Mouse (Mus musculus): ENCODE results near the gene Spg11. TPM values are rescaled to one million over a fixed set of nuclear protein-coding genes. Genes with fewer than 3 reads are reported as not detected.
"Not testable (repeated sequence)": the region's sequence is repeated elsewhere in the genome, so short reads cannot be mapped to it uniquely, and the experiment has no call there.

Gene Spg11
- polyA plus RNA-seq, 1 experiment = 39.5 TPM

GRCm38 (mm10) chr2:122132618-122133017 is 14.4 kb upstream of the Spg11 start:
- Histone ChIP-seq H3K4me3 (ENCODE audit: insufficient read depth, low read depth, low read length) (no peak overlapping the region), H3K4me1 (ENCODE audit: control insufficient read depth, insufficient read depth, low read length) (no peaks in the 10 kb centered on the region), H3K27ac (ENCODE audit: insufficient read depth, low read depth, low read length) (no peak overlapping the region)
- WGBS = 93% methylated on average over 2 of the region's 2 CpGs
- no peak for TF ChIP-seq POLR2A (IDR thresholded peaks at IDR 0.05; ENCODE audit: insufficient read depth, low read depth, low read length)
- no peak for TF ChIP-seq CTCF (IDR thresholded peaks at IDR 0.05; ENCODE audit: insufficient read depth, low read depth, low read length)

GRCm38 (mm10) chr2:122132078-122132477 is 13.9 kb upstream of the Spg11 start:
- H3K4me3 ChIP-seq (ENCODE audit: insufficient read depth, low read depth, low read length) = no peak overlapping the region
- no peaks in the 10 kb centered on the region for H3K4me1 ChIP-seq (ENCODE audit: control insufficient read depth, insufficient read depth, low read length)
- no peak overlapping the region for H3K27ac ChIP-seq (ENCODE audit: insufficient read depth, low read depth, low read length)
- 98% methylated on average over 2 of the region's 2 CpGs for WGBS
- TF ChIP-seq POLR2A (IDR thresholded peaks at IDR 0.05; ENCODE audit: insufficient read depth, low read depth, low read length) = no peak
- TF ChIP-seq CTCF (IDR thresholded peaks at IDR 0.05; ENCODE audit: insufficient read depth, low read depth, low read length) = no peak

GRCm38 (mm10) chr2:122127635-122128034 is 9.4 kb upstream of the Spg11 start:
- Histone ChIP-seq H3K27ac (ENCODE audit: insufficient read depth, low read depth, low read length) (no peak overlapping the region), H3K4me3 (ENCODE audit: insufficient read depth, low read depth, low read length) (no peak overlapping the region), H3K4me1 (ENCODE audit: control insufficient read depth, insufficient read depth, low read length) (no peaks in the 10 kb centered on the region)
- WGBS = 95% methylated on average over 4 of the region's 4 CpGs
- TF ChIP-seq CTCF (IDR thresholded peaks at IDR 0.05; ENCODE audit: insufficient read depth, low read depth, low read length) = no peak
- TF ChIP-seq POLR2A (IDR thresholded peaks at IDR 0.05; ENCODE audit: insufficient read depth, low read depth, low read length) = no peak

GRCm38 (mm10) chr2:122126765-122127347 is 8.7 kb upstream of the Spg11 start:
- TF ChIP-seq CTCF (IDR thresholded peaks at IDR 0.05; ENCODE audit: insufficient read depth, low read depth, low read length) (no peak), POLR2A (IDR thresholded peaks at IDR 0.05; ENCODE audit: insufficient read depth, low read depth, low read length) (no peak)
- H3K4me1 ChIP-seq (ENCODE audit: control insufficient read depth, insufficient read depth, low read length) = no peaks in the 10 kb centered on the region
- no peak overlapping the region for H3K27ac ChIP-seq (ENCODE audit: insufficient read depth, low read depth, low read length)
- WGBS = 49% methylated on average over 5 of the region's 5 CpGs
- H3K4me3 ChIP-seq (ENCODE audit: insufficient read depth, low read depth, low read length) = no peak overlapping the region

GRCm38 (mm10) chr2:122125680-122126572 is 7.7 kb upstream of the Spg11 start:
- no peak overlapping the region for H3K27ac ChIP-seq (ENCODE audit: insufficient read depth, low read depth, low read length)
- 65% methylated on average over 12 of the region's 12 CpGs for WGBS
- no peak overlapping the region for H3K4me3 ChIP-seq (ENCODE audit: insufficient read depth, low read depth, low read length)
- TF ChIP-seq CTCF (IDR thresholded peaks at IDR 0.05; ENCODE audit: insufficient read depth, low read depth, low read length) (no peak), POLR2A (IDR thresholded peaks at IDR 0.05; ENCODE audit: insufficient read depth, low read depth, low read length) (no peak)
- H3K4me1 ChIP-seq (ENCODE audit: control insufficient read depth, insufficient read depth, low read length) = no peaks in the 10 kb centered on the region

- Histone ChIP-seq H3K4me1 (ENCODE audit: control insufficient read depth, insufficient read depth, low read length) (peaks cover 5% of the 10 kb centered on the region; the same call in 1 of the 2 replicates), H3K4me3 (ENCODE audit: insufficient read depth, low read depth, low read length) (no peak overlapping the region), H3K27ac (ENCODE audit: insufficient read depth, low read depth, low read length) (no peak overlapping the region)
- TF ChIP-seq CTCF (IDR thresholded peaks at IDR 0.05; ENCODE audit: insufficient read depth, low read depth, low read length) (no peak), POLR2A (IDR thresholded peaks at IDR 0.05; ENCODE audit: insufficient read depth, low read depth, low read length) (no peak)
- 85% methylated on average over 2 of the region's 2 CpGs for WGBS
These were observed 1.3 kb downstream of the Spg11 start for GRCm38 (mm10) chr2:122116888-122117287.

GRCm38 (mm10) chr2:122109714-122110113 is 8.5 kb downstream of the Spg11 start:
- Histone ChIP-seq H3K27ac (ENCODE audit: insufficient read depth, low read depth, low read length) (no peak overlapping the region), H3K4me1 (ENCODE audit: control insufficient read depth, insufficient read depth, low read length) (no peaks in the 10 kb centered on the region), H3K4me3 (ENCODE audit: insufficient read depth, low read depth, low read length) (no peak overlapping the region)
- TF ChIP-seq POLR2A (IDR thresholded peaks at IDR 0.05; ENCODE audit: insufficient read depth, low read depth, low read length) = no peak
- TF ChIP-seq CTCF (IDR thresholded peaks at IDR 0.05; ENCODE audit: insufficient read depth, low read depth, low read length) = no peak
- 72% methylated on average over 4 of the region's 4 CpGs for WGBS

GRCm38 (mm10) chr2:122108101-122108500 is 10.1 kb downstream of the Spg11 start:
- no peaks in the 10 kb centered on the region for H3K4me1 ChIP-seq (ENCODE audit: control insufficient read depth, insufficient read depth, low read length)
- H3K4me3 ChIP-seq (ENCODE audit: insufficient read depth, low read depth, low read length) = no peak overlapping the region
- H3K27ac ChIP-seq (ENCODE audit: insufficient read depth, low read depth, low read length) = no peak overlapping the region
- WGBS = 83% methylated on average over 14 of the region's 14 CpGs
- TF ChIP-seq CTCF (IDR thresholded peaks at IDR 0.05; ENCODE audit: insufficient read depth, low read depth, low read length) (no peak), POLR2A (IDR thresholded peaks at IDR 0.05; ENCODE audit: insufficient read depth, low read depth, low read length) (no peak)

GRCm38 (mm10) chr2:122102070-122102469 is 16.1 kb downstream of the Spg11 start:
- H3K4me3 ChIP-seq (ENCODE audit: insufficient read depth, low read depth, low read length) = no peak overlapping the region
- TF ChIP-seq CTCF (IDR thresholded peaks at IDR 0.05; ENCODE audit: insufficient read depth, low read depth, low read length) (no peak), POLR2A (IDR thresholded peaks at IDR 0.05; ENCODE audit: insufficient read depth, low read depth, low read length) (no peak)
- H3K4me1 ChIP-seq (ENCODE audit: control insufficient read depth, insufficient read depth, low read length) = no peaks in the 10 kb centered on the region
- H3K27ac ChIP-seq (ENCODE audit: insufficient read depth, low read depth, low read length) = no peak overlapping the region

GRCm38 (mm10) chr2:122097686-122098085 is 20.5 kb downstream of the Spg11 start:
- not testable (repeated sequence) for H3K27ac ChIP-seq (ENCODE audit: insufficient read depth, low read depth, low read length); H3K4me3 ChIP-seq (ENCODE audit: insufficient read depth, low read depth, low read length); H3K4me1 ChIP-seq (ENCODE audit: control insufficient read depth, insufficient read depth, low read length)
- WGBS = 82% methylated on average over 5 of the region's 5 CpGs

All from olfactory bulb, adult 2 months (tissue).